Mouse (Mus musculus): ENCODE data around the gene Traf2.

Gene Traf2

GRCm38 (mm10) chr2:25549021-25549991 lies 2.6 kb upstream of the Traf2 start:
- CTCF ChIA-PET: interaction anchor here (0.6 kb wide), 1 partner anchor 23 kb away, joined by 5 read pairs; no protein-coding TSS in a partner anchor

DNA sequence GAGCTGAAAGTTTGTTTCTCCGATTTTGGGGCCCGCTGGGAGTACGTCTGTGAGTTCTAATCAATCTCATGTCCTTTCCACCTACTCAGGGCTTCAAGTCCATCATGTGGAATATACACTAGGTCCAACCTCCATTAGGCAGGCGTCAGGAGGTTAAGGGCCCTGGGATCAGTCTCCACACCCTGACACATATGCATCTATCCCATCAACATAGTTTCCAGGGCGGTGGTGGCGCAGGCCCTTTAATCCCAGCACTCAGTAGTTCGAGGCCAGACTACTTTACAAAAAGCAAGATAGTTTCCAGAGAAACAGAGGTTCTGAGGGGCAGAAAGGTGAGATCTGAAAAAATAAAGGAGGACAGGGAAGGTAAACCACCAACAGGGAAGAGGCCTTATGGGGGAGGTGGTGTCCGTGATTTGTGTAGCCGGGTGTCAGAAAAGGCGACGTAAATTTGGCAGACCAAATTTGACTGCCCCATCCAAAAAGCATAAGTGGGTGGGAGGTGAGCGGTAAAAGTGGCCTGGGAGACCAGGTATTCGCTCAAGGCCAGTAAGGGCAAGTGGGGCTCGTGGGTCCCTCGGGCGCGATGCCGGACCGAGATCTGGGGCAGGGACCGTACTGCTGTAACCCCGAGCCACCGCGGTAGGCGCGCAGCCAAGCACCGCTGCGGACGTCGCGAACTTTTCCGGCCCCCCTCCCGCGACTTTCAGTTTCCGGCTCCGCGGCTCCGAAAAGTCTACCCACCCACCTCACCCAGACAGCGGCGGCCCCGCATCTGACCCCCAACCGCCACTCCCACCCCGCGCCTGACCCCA lies 537 bp downstream of the Traf2 start:
- CTCF ChIA-PET: interaction anchor here (0.7 to 1.6 kb wide), 2 partner anchors 11 to 32 kb away, joined by 7 to 21 read pairs; no protein-coding TSS in a partner anchor

DNA sequence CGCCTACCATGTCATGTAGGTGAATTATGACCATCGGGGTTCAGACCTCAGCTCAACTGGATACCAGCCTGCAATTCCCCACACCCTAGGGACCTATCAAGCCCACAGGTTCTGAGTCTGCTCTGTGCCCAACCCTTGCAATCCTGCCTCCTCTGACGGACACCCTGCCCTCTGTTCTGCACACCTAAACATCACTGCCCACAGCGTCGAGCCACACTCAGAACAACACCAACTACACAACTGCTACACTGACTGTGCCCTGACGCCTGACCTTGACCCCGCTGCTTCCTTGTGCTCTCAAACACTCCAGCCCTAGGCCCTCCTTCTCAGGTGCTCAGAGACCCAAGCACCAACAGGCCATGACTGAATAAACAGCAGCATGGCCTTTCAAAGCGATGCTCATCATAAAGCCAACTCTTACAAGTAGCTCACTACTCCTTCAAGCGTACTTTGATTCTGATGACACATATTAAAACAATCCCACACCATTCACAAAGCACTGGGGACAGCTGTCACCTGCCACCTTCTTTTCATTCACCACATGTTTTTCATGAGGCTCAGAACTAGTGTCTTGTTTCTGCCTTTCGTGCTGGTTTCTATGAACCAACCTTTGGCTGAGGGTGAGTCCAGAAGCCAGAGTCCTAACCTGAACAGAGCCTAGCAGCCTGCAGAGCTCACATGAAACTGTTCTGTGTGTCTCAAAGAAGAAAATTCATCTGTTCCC lies 4.9 kb downstream of the Traf2 start:
- CTCF ChIA-PET: no interaction called here

DNA sequence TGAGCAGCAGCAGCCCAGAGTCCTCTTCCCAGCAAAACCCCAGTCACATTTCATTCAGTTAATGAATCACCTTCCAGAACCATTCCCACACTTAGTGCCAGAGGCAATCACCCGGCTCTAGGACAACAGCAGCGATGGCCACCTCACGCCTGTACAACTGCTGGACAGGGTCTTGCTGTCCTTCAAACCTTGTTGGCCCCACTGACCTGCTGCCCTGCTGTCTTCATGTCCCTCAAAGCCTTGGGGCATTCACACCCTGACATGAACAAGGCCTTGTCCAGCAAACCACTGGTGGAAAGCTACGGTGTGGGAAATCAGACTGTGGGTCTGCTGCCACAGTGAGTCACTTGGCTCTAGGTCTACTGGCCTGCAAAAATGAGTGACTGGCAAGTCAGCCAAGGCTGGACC lies 6.2 kb downstream of the Traf2 start:
- CTCF ChIA-PET: interaction anchor here (0.6 kb wide), 1 partner anchor 21 kb away, joined by 4 read pairs; no protein-coding TSS in a partner anchor

DNA sequence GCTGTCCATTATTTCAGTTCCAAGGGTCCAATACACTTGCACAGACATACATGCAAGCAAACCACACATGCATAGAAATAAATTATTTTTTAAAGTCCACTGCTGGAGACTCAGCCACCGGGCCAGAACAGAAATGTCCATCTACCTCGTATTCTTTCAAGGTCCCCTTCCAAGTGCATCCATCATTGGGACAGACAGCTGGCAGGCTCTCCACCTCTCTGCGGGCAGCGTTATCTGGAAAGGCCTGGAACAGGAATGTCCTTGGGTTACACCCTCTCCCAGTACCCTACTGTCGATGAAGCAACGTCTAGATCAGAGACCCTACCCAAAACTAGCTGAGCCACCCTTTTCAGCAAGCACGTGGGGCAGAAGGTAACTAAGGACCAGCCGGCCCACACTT lies 10.2 kb downstream of the Traf2 start:
- CTCF ChIA-PET: no interaction called here

DNA sequence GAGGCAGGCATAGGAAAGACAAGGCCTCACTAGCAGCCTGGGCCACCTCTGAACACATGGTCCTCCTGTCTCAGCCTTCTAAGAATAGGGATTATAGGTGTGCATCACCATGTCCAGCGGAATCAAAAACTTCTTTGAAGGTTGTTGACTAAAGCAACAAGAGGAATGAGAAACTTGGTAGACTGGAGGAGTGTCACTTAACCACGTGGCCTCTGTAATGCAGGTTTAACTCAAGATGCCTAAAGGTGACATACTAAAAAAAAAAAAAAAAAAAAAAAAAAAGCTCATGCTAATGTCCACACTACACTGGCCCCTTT lies 11.9 kb downstream of the Traf2 start:
- CTCF ChIA-PET: interaction anchor here (0.6 to 0.7 kb wide), 3 partner anchors 11 to 275 kb away, joined by 3 read pairs; no protein-coding TSS in a partner anchor

DNA sequence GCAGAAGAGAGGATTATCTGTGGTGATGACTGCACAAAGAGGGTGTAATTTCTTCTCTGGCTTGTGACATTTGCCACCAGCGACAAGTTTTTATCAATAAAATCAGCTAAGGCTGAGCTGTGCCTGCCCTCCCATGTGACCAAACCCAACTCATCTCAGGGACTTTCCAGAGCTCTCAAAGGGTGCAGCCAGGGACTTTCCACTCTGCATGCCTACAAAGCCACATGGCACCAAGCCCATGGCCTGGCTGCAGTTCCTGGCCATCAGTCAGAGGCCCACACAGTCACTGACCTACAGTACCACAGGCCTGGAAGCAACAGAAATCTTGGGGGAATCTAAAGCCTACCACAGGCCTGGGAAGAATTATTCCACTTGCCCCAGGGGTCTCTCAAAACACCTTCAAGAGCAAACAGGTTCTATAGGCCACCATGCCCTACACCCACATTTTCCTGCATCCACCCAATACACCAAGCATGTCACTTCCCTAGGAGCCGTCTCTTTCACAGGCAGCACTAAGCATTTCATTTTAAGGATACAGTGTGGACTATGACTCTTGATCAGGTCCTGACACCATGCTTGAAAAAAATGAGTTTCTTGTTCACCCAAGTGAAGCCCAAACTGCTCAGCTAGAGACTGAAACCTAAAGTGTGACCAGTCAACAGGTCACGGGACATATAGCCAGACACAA lies 12.4 kb downstream of the Traf2 start:
- CTCF ChIA-PET: interaction anchor here (1.3 kb wide), 1 partner anchor 13 kb away, joined by 3 read pairs; the partner anchor contains the start of gene Traf2

DNA sequence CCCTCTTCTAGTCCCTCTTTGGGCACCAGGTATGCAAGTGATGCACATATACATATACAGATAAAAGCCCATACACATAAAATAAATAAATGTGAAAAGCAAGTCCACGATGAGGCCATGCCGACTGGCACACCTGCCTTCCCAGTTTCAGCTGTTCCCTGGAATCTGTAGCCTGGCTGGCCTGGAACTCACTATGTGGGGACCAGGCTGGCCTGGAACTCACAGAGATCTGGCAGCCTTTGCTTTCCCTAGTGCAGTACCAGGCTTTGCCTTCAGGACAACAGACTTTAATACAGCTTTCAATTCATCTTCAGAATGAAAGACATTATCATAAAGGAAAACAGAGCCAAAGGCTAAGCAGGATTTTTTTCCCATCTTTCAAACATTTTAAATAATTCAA lies 13.0 kb downstream of the Traf2 start:
- CTCF ChIA-PET: interaction anchor here (0.8 to 1.3 kb wide), 2 partner anchors 13 to 47 kb away, joined by 3 read pairs; partner anchors contain the start of gene Traf2

GRCm38 (mm10) chr2:25526510-25527302 lies 20.0 kb downstream of the Traf2 start:
- CTCF ChIA-PET: interaction anchor here (0.6 kb wide), 1 partner anchor 12 kb away, joined by 3 read pairs; no protein-coding TSS in a partner anchor

- CTCF ChIA-PET: no interaction called here
These were observed 36.8 kb downstream of the Traf2 start for GRCm38 (mm10) chr2:25509912-25510311.

- CTCF ChIA-PET: interaction anchor here (0.6 kb wide), 1 partner anchor 37 kb away, joined by 10 read pairs; no protein-coding TSS in a partner anchor
These were observed 39.8 kb downstream of the Traf2 start for GRCm38 (mm10) chr2:25506964-25507363.

DNA sequence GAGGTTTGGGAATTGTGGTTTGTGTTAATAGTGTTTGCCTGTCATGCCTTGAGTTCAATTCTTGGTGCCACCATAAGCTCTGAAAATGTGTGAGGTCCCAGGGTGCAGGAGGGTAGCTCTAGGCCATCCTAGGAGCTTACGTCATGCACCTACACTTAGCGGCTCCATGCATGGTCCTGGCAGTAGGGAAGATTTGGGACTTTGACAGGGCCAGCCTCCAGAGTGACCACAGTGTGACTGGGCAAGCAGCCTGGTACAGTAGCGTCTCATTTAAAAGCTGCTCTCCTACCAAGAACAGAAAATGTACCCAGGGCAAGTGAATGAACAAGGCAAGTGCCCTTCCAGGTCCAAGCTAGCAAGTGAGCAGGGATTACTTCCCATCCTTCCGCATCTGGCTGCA lies 40.9 kb downstream of the Traf2 start:
- CTCF ChIA-PET: no interaction called here

- CTCF ChIA-PET: no interaction called here
These were observed 41.7 kb downstream of the Traf2 start for GRCm38 (mm10) chr2:25505000-25505399.

- CTCF ChIA-PET: no interaction called here
These were observed 42.2 kb downstream of the Traf2 start for GRCm38 (mm10) chr2:25504538-25504937.

GRCm38 (mm10) chr2:25502726-25503125 lies 44.0 kb downstream of the Traf2 start:
- CTCF ChIA-PET: no interaction called here

DNA sequence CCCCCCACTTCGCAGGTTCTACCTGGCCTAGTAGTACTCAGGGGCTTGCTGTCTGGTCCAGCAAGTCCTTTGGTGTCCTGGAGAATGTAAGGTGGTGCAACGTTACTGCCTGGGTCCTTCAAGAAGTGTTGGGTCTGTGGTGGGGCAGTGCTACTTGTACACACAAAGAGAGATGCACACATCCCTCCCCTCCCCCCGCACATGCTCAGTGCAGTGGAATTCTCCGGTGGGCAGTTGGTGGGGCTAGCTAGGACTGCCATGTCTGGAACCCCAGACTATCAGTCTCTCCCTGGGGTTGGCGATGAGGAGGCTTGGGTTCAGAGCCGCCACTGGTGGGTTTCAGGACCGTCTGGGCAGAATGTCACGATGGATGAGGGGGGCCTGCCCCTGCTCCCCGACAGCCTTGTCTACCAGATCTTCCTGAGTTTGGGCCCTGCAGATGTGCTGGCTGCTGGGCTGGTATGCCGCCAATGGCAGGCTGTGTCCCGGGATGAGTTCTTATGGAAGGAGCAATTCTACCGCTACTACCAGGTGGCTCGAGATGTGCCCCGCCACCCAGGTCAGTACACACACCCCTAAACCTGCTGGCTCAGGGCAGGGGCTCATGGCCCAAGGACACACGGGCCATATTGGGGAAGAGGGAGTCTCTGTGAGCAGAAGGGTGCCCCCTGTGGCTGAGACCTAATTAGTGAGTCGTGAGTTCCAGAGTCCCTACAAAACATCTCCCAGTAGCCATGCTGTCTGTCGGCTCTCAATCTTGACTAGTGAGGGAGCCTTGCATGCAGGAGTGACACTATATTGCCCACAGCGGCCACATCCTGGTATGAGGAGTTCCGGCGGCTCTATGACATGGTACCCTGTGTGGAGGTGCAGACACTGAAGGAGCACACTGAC lies 44.9 kb downstream of the Traf2 start, which contains the start of gene C8g:
C8g (minus strand) TSS at position 127 of the 894 bp plus-strand sequence.
- CTCF ChIA-PET: no interaction called here

DNA sequence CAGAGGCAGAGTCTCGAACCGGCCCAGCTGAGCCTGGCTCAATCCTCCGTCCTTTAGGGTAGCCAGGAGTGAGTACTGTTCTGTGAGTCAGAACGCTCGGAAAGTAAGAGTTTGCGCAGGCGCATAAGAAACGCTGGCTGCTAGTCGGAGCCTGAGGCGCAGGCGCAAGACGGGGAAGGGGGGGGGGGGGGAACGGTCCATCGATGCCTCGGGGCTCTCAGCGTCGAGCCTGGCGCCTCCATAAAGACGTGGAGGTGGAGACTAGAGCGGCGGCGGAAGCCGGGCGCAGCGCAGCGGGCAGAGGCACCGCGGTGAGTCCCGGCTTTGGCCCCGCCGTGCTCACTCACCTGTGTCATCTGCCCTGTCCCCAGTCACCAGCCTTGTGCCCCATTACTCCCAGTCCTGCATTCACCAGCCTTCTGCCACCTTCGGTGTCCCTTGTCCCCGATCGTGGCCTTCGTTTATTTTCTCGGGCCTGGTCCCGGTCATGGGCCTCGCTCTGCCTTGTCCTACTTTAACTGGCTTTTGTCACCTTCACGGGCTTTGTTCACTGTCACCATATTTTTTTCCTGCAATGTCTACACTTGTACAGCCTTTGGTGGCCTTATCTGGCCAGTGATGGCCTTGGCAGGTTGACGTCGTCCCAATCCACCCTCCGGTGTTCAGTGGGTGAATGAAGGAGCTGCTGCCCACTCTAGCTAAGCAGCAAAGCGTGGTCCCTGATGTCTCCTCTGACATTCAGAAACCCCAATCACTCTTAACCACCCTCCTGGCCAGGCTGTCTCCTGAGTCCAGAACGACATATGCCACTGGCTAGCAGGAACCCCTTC lies 45.9 kb downstream of the Traf2 start, which contains the start of gene Fbxw5:
Fbxw5 (plus strand) TSS at position 175 of the 830 bp plus-strand sequence.
- CTCF ChIA-PET: no interaction called here

DNA sequence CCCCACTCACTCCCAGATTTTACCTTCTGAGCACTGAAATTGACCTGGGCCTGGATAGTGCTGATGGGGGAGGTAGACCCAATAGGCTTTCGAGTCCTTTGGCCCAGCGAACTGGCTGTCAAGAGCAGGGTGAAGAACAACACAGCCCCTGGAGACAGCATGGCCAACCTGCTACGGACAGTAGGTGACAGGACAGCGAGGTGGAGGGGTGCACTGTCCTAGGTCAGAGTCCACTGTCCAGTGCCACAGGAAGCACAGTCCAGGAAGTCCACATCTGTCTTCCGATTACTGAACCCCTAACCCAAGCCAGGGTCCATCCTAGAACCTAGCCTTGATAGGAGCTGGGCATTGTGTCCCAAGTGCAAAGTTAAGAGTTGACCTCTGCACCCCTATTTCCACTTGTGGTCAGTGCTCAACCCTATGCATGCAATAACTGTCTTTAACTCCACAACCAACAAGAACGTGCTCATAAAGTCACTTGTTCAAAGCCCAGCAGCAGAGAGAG lies 46.6 kb downstream of the Traf2 start:
- CTCF ChIA-PET: no interaction called here
